Mouse (Mus musculus): ENCODE results near the gene 1700030K09Rik. TPM values are rescaled to one million over a fixed set of nuclear protein-coding genes. Genes with fewer than 3 reads are reported as not detected.

Gene 1700030K09Rik
- polyA plus RNA-seq (2015; fragmentation: Nextera tagmentation; extraction: Ambion mirVana), result 14.2 and 14.7 TPM in 2 replicates

DNA sequence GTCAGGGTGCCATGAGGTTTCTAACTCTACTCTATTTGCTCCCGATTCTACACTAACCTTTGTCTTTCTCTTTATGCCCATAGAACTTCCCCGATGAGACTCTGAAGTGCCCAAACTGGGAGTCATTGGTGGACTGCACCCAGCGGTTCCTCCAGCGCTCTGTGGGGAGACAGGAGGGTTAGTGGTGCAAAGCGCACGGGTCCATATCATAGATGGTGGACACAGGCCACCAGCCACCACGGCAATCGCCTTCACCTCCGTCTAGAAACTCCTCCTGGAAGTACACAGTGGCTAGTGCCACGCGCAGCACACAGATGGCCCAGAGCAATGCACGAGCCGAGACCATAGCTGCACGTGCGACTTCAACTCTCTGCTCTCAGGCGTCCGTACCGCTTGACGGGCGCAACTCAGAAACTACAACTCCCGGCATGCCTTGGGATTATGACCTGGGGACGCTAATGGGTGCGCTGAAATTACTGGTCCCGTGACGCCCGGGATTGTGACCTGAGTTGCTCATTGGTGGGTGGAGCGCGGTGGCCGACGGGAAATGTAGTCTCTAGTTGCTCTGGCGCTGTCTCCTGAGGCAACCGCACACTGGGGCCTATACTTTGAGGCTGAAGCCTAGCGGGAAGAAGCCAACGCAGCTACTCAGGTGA lies at the start of gene 1700030K09Rik, which contains the start of gene Calr3:
1700030K09Rik (plus strand) TSS at position 543 of the 656 bp plus-strand sequence.
Calr3 (minus strand) TSS at position 533 of the 656 bp plus-strand sequence.
- WGBS, result 4% methylated on average over 34 of the region's 34 CpGs
- H3K4me3 ChIP-seq, result peak within 1 kb of the TSS; percentile 46
- ATAC-seq (ENCODE audit: insufficient number of reproducible peaks, low FRiP score, low TSS enrichment, low read depth), result peak; percentile 98

DNA sequence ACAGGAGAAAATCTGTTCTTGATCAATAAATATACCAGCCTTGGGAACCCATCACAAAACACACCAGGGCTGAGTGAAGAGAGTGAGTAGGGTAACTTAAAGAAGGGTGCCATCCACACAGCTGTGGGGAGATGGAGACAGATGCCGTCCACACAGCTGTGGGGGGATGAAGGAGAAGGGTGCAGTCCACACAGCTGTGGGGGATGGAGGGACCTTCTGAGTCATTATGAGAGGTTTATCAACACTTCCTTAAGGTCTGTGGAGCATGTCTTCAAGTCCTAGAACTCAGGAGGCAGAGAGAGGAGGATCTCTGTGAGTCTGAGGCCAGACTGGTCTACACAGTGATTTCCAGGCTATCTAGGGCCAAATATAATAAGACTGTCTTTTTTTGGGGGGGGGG lies 42.3 kb upstream of the 1700030K09Rik start:
- H3K27ac ChIP-seq, result no peak overlapping the region
- H3K4me1 ChIP-seq, result 0 out of 2 replicates have a peak, but pooled peaks cover 7% of the 10 kb centered on the region
- ATAC-seq (ENCODE audit: insufficient number of reproducible peaks, low FRiP score, low TSS enrichment, low read depth), result no peak
- no peaks in the 10 kb centered on the region for H3K27me3 ChIP-seq
- no peaks in the 10 kb centered on the region for H3K9me3 ChIP-seq
- 67% methylated on average over 1 of the region's 1 CpGs for WGBS
- H3K36me3 ChIP-seq, result peaks cover 33% of the 10 kb centered on the region
- H3K4me2 ChIP-seq, result no peak overlapping the region
- no peak overlapping the region for H3K4me3 ChIP-seq
- H3K9ac ChIP-seq, result no peak overlapping the region

More for the DNA sequence above, at the start of gene 1700030K09Rik, which contains the start of gene Calr3:
- Histone ChIP-seq H3K4me1 (peaks cover 10% of the 10 kb centered on the region; the same call in 1 of the 2 replicates), H3K9ac (peak within 1 kb of the TSS; percentile 48), H3K36me3 (peaks cover 12% of the 10 kb centered on the region; the same call in 1 of the 2 replicates), H3K27ac (no peak within 1 kb of the TSS), H3K27me3 (no peaks in the 10 kb centered on the region), H3K4me2 (peak within 1 kb of the TSS; percentile 79), H3K9me3 (no peaks in the 10 kb centered on the region)

DNA sequence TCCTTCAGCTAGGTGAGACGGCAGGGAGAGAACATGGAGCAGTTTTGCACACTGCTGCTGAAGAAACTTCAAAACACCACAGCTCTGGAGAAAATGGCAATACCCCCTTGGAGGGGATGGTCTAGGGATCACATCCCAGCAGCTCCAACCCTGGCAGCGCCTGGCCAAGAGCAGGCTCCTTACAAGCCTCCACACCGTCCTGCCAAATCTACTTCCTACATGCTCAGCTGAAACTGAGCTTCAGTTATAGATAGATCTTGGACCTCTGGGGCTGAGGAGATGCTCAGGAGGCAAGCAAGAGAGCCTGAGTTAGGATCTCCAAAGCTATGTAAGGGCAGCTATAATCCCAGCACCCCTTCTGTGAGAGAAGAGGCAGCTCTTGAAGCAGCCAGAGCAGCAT lies 40.7 kb upstream of the 1700030K09Rik start:
- Histone ChIP-seq H3K36me3 (peaks cover 18% of the 10 kb centered on the region), H3K27me3 (no peaks in the 10 kb centered on the region), H3K27ac (no peak overlapping the region), H3K4me2 (no peak overlapping the region), H3K9me3 (no peaks in the 10 kb centered on the region), H3K4me3 (no peak overlapping the region), H3K4me1 (0 out of 2 replicates have a peak, but pooled peaks cover 11% of the 10 kb centered on the region), H3K9ac (no peak overlapping the region)
- 95% methylated on average over 3 of the region's 3 CpGs for WGBS
- ATAC-seq (ENCODE audit: insufficient number of reproducible peaks, low FRiP score, low TSS enrichment, low read depth), result no peak

DNA sequence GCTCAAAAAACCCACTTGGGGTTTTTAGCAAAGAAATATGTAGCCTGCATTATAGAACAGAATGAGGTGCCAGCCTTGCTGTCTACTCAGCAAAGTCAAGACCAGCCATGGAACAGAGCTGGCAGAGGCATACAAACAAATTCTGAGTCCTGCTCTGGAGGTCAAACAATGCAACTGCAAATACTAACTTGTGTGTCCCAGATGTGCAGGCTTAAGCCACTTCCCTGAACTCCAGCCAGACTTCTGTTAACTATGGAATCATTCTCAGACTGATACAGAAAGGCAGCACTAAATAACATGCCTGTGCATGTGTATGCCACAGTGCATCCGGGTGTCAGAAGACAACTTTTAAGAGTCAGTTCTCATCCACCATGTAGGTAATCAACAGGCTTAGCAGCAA lies 35.8 kb upstream of the 1700030K09Rik start:
- Histone ChIP-seq H3K27ac (0 out of 2 replicates have a peak overlapping the region, but pooled peaks have one; percentile 8), H3K9me3 (no peaks in the 10 kb centered on the region)
- no peak for ATAC-seq (ENCODE audit: insufficient number of reproducible peaks, low FRiP score, low TSS enrichment, low read depth)

DNA sequence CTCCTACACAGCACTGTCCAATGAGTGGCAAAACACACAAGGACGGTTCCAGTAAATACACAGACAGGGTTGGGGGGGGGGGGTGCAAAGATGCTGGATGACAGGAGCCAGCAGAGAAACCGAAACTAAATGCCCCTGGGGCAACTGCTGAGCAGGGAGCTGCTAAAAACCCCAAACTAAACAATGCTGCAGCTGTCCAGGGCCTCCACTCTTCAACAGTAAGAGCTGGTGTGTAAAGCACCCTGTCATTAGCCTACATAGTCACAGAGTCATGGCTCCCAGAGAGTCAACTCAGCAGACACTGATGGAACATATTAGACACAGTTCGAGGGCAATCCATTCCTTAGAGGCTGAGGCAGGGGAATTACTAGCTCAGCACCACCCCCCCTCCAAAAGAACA lies 34.2 kb upstream of the 1700030K09Rik start:
- H3K4me3 ChIP-seq, result no peak overlapping the region
- no peaks in the 10 kb centered on the region for H3K27me3 ChIP-seq
- ATAC-seq (ENCODE audit: insufficient number of reproducible peaks, low FRiP score, low TSS enrichment, low read depth), result no peak
- no peak overlapping the region for H3K27ac ChIP-seq
- H3K9ac ChIP-seq, result no peak overlapping the region
- WGBS, result 61% methylated on average over 3 of the region's 3 CpGs
- H3K4me2 ChIP-seq, result no peak overlapping the region
- peaks cover 3% of the 10 kb centered on the region; the same call in 1 of the 2 replicates for H3K36me3 ChIP-seq
- H3K4me1 ChIP-seq, result 0 out of 2 replicates have a peak, but pooled peaks cover 20% of the 10 kb centered on the region
- H3K9me3 ChIP-seq, result no peaks in the 10 kb centered on the region

More for the DNA sequence above, 35.8 kb upstream of the 1700030K09Rik start:
- WGBS, result 61% methylated on average over 1 of the region's 1 CpGs
- Histone ChIP-seq H3K4me3 (no peak overlapping the region), H3K27me3 (no peaks in the 10 kb centered on the region), H3K9ac (no peak overlapping the region), H3K36me3 (peaks cover 3% of the 10 kb centered on the region; the same call in 1 of the 2 replicates), H3K4me1 (0 out of 2 replicates have a peak, but pooled peaks cover 17% of the 10 kb centered on the region), H3K4me2 (no peak overlapping the region)

DNA sequence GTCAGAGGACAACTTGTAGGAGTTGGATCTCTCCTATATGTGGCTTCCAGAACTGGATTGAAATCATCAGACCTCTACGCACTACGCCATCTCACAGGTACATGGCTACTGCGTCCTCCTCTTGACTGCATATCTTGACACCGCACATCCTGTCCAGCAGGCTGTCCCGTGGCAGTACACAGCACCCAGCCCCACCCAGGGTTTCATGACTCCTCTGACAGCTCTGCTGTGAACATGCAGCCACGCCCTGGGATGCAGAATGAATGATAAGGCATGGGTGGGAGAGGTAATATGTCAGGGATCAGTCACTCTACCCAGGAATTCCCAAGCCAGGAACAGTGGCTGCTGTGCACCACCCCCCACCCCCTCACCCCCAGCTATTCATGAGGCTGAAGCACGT lies 29.8 kb upstream of the 1700030K09Rik start:
- H3K9me3 ChIP-seq, result no peaks in the 10 kb centered on the region
- WGBS, result 79% methylated on average over 7 of the region's 7 CpGs
- no peaks in the 10 kb centered on the region for H3K27me3 ChIP-seq
- H3K9ac ChIP-seq, result no peak overlapping the region
- H3K4me1 ChIP-seq, result peaks cover 38% of the 10 kb centered on the region
- ATAC-seq (ENCODE audit: insufficient number of reproducible peaks, low FRiP score, low TSS enrichment, low read depth), result no peak
- no peak overlapping the region for H3K4me3 ChIP-seq
- peaks cover 3% of the 10 kb centered on the region; the same call in 1 of the 2 replicates for H3K36me3 ChIP-seq
- H3K4me2 ChIP-seq, result no peak overlapping the region
- 0 out of 2 replicates have a peak overlapping the region, but pooled peaks have one; percentile 6 for H3K27ac ChIP-seq

DNA sequence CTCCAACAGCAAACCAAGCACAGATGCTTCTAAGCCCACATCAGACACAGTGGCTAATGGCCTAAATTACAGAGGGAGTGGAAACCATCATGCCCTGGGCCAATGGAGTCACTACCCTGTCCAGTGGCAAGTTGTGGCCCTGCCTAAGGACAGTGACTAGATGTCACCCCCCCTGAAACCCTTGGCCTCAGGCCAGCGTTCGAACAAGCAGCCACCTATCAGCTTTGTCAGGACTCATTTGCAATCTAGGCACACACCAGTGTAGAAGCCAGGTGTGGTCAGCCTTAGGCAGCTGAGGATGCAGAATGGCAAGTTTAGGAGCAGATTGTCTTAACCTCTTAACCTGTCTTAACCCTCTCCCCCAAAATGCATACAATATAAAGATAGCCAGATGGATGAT lies 28.4 kb upstream of the 1700030K09Rik start:
- no peaks in the 10 kb centered on the region for H3K9me3 ChIP-seq
- H3K4me3 ChIP-seq, result no peak overlapping the region
- 71% methylated on average over 2 of the region's 2 CpGs for WGBS
- H3K9ac ChIP-seq, result no peak overlapping the region
- H3K4me2 ChIP-seq, result no peak overlapping the region
- ATAC-seq (ENCODE audit: insufficient number of reproducible peaks, low FRiP score, low TSS enrichment, low read depth), result no peak
- peaks cover 3% of the 10 kb centered on the region; the same call in 1 of the 2 replicates for H3K36me3 ChIP-seq
- no peaks in the 10 kb centered on the region for H3K27me3 ChIP-seq
- H3K4me1 ChIP-seq, result peaks cover 43% of the 10 kb centered on the region
- H3K27ac ChIP-seq, result no peak overlapping the region

DNA sequence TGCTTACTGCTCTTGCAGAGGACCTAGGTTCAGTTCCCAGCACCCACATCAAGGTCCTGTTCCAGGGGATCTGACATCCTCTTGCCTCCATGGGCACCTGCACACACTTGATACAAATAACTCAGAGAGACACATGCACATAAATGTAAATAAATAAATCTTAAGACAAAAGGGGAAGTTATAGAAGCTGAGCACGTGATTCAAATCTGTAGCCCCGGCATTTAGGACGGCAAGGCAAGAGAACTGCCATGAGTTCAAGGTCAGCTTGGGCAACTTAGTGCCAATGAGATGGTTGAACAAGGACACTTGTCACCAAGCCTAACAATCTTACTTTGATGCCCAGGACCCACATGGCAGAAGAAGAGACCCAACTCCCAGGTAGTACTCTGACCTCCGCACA lies 25.6 kb upstream of the 1700030K09Rik start:
- Histone ChIP-seq H3K36me3 (no peaks in the 10 kb centered on the region; the same call in 1 of the 2 replicates), H3K27me3 (no peaks in the 10 kb centered on the region), H3K4me1 (peaks cover 55% of the 10 kb centered on the region), H3K9me3 (no peaks in the 10 kb centered on the region), H3K4me2 (no peak overlapping the region), H3K27ac (no peak overlapping the region), H3K4me3 (no peak overlapping the region), H3K9ac (no peak overlapping the region)
- 94% methylated on average over 4 of the region's 4 CpGs for WGBS
- no peak for ATAC-seq (ENCODE audit: insufficient number of reproducible peaks, low FRiP score, low TSS enrichment, low read depth)

DNA sequence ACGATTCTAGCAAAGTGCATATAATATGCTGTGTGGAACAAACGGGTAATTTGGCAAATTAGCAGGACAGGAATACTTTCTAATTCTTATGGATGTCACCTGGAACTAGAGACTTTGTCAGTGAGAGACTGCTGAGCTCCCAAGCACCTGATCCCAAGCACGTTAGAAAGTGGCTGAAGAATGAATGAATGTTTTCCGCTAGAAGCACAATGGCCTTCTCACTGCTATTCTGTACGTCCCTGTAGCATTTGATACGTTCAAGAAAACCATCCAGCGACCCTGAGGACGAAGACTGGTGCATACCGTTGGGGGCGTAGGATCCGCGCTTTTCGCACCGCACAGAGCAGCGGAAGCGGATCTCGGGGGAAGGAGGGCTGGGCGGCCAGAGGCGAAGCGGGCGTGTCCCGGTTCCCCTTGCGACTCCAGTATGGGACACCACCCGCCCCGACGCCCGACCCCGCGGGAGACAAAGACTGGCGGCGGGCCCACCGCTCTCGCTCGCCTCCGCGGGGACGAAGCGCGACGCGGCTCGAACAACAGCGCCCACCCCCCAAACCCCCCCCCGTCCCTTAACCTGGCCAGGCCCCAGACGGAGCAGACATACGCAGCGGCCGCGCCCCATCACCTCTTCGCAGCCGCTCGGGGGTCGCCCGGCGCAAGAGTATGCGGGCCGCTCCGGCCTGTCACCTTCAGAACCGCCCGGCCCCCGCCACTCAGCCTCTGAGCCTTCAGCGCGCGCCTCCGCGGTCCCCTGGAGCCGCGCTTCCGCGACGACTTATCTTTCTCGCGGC lies 22.9 kb upstream of the 1700030K09Rik start:
- Histone ChIP-seq H3K27me3 (no peaks in the 10 kb centered on the region), H3K36me3 (no peaks in the 10 kb centered on the region), H3K4me1 (peaks cover 45% of the 10 kb centered on the region), H3K9ac (peak overlapping the region; percentile 82), H3K27ac (peak overlapping the region; percentile 87), H3K4me3 (peak overlapping the region; percentile 82), H3K4me2 (peak overlapping the region; percentile 73), H3K9me3 (no peaks in the 10 kb centered on the region)
- WGBS, result under 1% methylated on average over 65 of the region's 73 CpGs
- peak; percentile 56 for ATAC-seq (ENCODE audit: insufficient number of reproducible peaks, low FRiP score, low TSS enrichment, low read depth)

DNA sequence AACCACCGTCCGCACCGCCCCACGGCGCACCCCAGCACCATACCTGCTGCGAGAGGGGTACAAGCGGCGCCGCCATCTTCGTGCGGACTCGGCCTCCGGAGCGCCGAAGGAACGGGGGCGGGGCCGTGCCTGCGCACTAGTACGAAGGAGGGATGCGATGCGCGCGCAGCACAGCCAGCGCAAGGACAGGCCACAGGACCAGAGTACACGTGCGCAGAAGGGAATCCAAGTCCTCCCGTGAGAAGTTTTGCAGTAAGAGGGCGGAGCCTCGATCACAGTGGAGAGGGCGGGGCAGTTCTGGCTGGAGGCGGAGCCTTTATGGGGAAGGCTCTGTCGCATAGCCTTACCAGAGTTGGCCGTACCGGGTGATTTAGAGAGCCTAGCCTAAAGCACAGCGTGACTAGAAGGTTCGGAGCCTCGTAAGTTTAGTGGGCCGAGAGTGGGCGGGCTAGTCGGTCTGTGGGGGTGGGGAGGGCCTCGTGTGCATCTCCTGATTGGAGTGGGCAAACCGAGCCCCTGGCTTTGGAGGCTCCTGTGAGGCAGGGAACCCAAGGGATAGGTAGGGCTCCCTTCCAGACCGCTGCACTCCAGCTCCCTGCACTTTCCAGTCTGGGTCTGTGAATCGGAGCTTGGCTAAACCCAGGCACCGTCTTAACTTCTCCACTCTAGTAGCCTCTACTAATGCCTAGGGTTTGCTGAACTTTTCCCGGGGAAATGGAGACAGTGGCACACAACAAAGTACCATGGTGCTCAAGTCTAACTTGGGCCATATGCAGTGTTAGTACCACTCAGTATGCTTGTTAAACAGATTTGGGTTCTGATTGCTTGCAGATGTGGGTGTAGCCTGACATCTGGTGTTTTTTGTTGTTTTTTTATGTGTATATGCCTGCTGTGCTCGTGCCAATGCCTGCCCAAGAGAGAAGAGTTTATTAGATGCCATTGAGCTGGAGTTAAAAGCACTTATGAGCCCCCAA lies 22.0 kb upstream of the 1700030K09Rik start, which contains the start of gene Eps15l1:
Eps15l1 (minus strand) TSS at position 99 of the 974 bp plus-strand sequence.
- under 1% methylated on average over 48 of the region's 48 CpGs for whole genome bisulfite sequencing
- peak within 1 kb of the TSS; percentile 73 for H3K4me2 ChIP-seq
- peaks cover 40% of the 10 kb centered on the region for H3K4me1 ChIP-seq
- H3K27me3 ChIP-seq, result no peaks in the 10 kb centered on the region
- peak within 1 kb of the TSS; percentile 82 for H3K4me3 ChIP-seq
- H3K9me3 ChIP-seq, result no peaks in the 10 kb centered on the region
- H3K36me3 ChIP-seq, result no peaks in the 10 kb centered on the region
- peak within 1 kb of the TSS; percentile 82 for H3K9ac ChIP-seq
- peak; percentile 98 for ATAC-seq (ENCODE audit: insufficient number of reproducible peaks, low FRiP score, low TSS enrichment, low read depth)
- H3K27ac ChIP-seq, result peak within 1 kb of the TSS; percentile 96

DNA sequence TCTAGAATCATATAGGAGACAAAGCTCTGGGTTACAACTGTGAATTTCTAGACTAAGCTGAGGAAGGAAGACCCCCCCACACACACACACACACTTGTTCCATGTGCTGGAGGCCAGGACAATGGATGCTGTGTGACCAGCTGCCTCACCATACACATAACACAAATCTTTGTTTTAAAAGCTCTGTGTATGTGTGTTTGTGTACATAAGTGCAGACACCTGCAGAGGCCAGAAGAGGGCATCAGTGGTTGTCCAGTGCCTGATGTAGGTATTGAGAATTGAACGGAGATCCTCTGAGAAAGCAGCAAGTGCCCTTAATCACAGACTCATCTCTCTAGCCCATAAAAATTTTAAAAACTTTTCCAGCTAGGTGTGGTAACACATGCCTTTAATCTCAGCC lies 20.8 kb upstream of the 1700030K09Rik start:
- peak overlapping the region; percentile 43; the same call in 1 of the 2 replicates for H3K27ac ChIP-seq
- H3K4me2 ChIP-seq, result no peak overlapping the region
- H3K9me3 ChIP-seq, result no peaks in the 10 kb centered on the region
- ATAC-seq (ENCODE audit: insufficient number of reproducible peaks, low FRiP score, low TSS enrichment, low read depth), result no peak
- no peak overlapping the region for H3K9ac ChIP-seq
- H3K27me3 ChIP-seq, result no peaks in the 10 kb centered on the region
- no peak overlapping the region for H3K4me3 ChIP-seq
- H3K36me3 ChIP-seq, result no peaks in the 10 kb centered on the region
- 52% methylated on average over 1 of the region's 1 CpGs for WGBS
- peaks cover 27% of the 10 kb centered on the region for H3K4me1 ChIP-seq

Data from limb, embryonic 15.5 days (tissue).